Mouse (Mus musculus): ENCODE measurements at regions not wholly inside any gene's neighbourhood (a gene's known extent, or its start where the extent isn't known, plus 50 kb on each side); places are given as distances from the start of the nearest gene placed in this dataset.

DNA sequence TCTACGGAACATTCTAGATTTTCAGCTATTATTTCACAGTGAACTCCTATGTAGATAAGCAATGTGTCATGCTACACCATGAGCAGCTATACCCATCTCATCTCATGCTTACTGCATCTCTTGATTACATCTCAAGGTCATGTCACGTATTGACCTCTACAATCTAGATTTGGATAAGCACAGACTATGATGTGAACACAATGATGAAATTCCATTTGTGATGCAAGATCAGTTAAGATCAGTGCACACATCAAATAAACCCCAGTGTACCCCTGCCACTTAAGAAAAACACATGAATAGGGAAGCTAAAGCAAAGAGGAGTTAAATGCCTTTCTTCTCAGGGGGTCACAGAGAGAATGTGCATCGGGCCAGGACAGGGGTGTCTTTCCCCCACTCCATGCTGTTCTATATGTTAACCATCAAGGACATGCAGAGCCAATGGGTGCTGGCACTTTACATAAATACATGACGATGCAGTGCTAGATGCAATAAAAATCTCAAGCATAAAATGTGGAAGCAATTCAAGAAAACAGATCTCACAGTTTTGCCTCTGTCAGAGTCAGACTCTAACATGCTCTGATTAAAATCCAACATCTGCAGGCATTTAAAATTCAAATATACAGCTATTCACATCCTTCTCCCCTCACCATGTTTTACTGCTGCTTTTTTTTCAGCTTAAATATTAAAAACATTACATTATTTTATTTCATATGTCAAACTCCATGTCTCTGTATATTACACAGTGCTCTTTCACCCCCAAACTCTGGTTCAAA is 157.1 kb upstream of the Gm15217 start:
- DNase-seq (ENCODE audit: extremely low spot score) = no peak

DNA sequence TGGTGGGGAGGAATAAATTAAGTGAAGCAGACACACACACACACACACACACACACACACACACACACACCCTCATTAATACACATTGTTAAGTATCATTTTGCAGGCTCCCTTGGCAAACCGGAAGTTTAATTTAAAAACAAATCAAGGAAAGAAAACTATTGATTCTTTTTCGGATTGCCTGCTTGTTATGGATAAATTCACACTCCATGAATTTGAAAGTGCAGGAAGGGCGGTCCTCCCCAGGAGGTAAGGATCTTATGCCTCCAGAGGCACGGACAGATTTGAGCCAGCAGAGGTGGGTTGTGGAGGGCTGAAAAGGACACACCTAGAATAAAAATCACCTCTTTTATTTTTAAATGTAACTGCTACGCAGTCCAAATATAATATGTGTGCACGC is 156.2 kb upstream of the Gm15217 start:
- no peak for DNase-seq (ENCODE audit: extremely low spot score)

- DNase-seq (ENCODE audit: extremely low spot score) = no peak
Observed at GRCm38 (mm10) chr14:46224421-46224950, 154.7 kb upstream of the Gm15217 start.

GRCm38 (mm10) chr14:46225851-46226608 is 153.2 kb upstream of the Gm15217 start:
- DNase-seq (ENCODE audit: extremely low spot score) = no peak

DNA sequence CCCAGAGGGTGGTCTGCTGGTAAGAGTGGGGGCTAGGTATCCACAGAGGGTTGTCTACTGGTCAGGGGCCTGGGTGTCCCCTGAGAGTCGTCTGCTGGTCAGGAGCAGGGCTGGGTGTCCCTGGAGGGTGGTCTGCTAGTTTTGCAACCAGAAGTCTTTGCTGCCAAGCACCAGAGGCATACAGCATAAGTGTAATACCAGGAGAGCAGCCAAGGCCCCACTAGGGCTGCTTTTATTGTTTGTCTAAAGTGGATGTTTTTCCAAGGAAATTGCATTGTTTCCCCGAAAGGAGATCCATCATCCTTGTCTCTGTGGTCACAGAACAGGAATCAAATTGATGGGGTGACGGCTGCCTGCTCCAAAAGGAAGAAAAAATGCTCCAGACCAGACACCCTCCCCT is 145.2 kb upstream of the Gm15217 start:
- no peak for DNase-seq (ENCODE audit: extremely low spot score)

GRCm38 (mm10) chr14:46234835-46235234 is 144.4 kb upstream of the Gm15217 start:
- DNase-seq (ENCODE audit: extremely low spot score) = no peak

DNA sequence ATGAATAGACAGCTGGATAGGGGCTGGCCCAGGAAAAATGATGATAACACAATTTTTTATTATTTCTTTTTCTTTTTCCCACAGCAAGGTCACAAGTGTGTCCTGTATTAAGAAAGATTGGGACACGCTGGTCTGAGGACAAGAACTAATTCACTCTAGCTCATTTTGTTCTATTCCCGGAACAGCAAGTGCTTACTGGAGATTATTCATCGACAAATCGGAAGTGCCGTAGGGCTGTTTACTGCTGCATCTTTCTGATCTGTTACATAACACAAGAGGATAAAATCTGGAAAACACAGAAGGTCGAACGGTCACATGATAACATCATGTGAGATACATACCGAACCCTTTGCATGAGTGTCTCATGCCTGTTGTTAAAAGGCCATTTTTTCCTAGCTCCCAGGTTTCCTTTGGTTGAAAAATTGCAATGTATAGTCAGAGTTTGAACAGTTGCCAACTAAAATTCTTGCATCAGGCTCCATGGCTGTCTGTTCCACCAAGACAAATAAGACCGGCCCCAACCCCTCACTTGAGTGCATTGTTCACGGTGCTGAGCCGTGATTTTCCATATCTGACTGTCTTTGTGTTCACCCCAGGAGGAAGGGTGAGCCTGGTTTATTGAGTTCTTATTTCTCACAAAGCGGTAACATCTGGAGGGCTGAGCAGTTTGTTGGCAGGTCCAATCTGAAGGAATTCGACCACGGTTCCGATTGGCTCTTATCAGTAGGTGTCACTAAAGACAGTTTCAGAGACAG is 139.0 kb upstream of the Gm15217 start:
- DNase-seq (ENCODE audit: extremely low spot score) = no peak

- no peak for DNase-seq (ENCODE audit: extremely low spot score)
Observed at GRCm38 (mm10) chr14:46240896-46241295, 138.3 kb upstream of the Gm15217 start.

- DNase-seq (ENCODE audit: extremely low spot score) = no peak
Observed at GRCm38 (mm10) chr14:46247491-46248484, 131.4 kb upstream of the Gm15217 start.

GRCm38 (mm10) chr14:46249141-46249540 is 130.1 kb upstream of the Gm15217 start:
- no peak for DNase-seq (ENCODE audit: extremely low spot score)

GRCm38 (mm10) chr14:46255261-46255660 is 124.0 kb upstream of the Gm15217 start:
- DNase-seq (ENCODE audit: extremely low spot score) = no peak

- peak; percentile 45 for DNase-seq (ENCODE audit: extremely low spot score)
Observed at GRCm38 (mm10) chr14:46256336-46256735, 122.9 kb upstream of the Gm15217 start.

GRCm38 (mm10) chr14:46257311-46257710 is 121.9 kb upstream of the Gm15217 start:
- DNase-seq (ENCODE audit: extremely low spot score) = no peak

DNA sequence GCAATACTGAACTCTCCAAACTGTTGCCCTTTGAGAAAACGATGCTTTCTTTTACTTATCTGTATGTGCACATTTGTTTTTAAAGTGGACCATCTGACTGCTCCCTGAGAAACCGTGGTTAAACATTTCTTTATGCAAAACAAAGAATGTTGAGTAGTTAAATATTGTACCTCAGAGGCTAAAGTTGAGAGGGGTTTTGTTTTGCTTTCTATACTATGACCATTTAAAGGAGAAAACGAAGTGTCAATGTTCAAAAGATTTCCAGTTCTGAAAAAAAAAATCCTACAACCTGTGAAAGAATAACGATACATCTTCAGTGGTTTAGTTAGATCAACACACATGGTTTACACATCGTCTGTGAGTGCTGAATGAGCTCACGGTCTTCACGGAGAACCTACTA is 120.7 kb upstream of the Gm15217 start:
- no peak for DNase-seq (ENCODE audit: extremely low spot score)

DNA sequence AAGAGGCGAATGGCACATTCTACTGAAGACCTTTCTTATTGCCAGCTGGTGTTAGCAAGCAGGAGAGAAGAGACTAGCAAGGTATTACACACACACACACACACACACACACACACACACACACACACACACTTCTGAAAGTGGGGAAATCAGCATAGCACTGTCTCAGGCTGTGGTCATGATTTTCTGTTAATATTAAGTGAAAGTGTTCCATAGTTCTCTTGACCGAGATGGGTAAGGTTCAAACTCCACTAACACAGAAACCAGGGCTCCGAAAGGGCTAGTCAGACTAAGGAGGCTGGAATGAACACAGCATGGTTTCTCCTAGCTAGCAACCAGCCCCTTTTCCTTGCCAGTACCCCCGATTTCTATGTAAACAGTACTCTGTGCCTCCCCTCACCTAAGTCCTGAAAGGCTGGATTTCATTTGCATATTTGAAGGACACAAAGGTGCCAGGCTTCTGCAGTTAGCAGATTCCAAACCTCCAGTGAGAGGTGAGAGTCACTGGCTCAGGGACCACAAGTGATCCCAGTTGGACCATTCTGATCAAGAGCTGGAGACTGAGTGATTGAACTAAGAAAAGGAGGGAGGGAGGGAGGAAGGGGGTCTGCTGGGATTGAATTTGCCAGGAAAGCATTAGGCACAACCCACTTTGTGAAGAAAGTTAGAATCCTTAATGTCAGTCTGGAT is 118.8 kb upstream of the Gm15217 start:
- DNase-seq (ENCODE audit: extremely low spot score) = no peak

GRCm38 (mm10) chr14:46275455-46275854 is 103.8 kb upstream of the Gm15217 start:
- DNase-seq (ENCODE audit: extremely low spot score) = no peak

DNA sequence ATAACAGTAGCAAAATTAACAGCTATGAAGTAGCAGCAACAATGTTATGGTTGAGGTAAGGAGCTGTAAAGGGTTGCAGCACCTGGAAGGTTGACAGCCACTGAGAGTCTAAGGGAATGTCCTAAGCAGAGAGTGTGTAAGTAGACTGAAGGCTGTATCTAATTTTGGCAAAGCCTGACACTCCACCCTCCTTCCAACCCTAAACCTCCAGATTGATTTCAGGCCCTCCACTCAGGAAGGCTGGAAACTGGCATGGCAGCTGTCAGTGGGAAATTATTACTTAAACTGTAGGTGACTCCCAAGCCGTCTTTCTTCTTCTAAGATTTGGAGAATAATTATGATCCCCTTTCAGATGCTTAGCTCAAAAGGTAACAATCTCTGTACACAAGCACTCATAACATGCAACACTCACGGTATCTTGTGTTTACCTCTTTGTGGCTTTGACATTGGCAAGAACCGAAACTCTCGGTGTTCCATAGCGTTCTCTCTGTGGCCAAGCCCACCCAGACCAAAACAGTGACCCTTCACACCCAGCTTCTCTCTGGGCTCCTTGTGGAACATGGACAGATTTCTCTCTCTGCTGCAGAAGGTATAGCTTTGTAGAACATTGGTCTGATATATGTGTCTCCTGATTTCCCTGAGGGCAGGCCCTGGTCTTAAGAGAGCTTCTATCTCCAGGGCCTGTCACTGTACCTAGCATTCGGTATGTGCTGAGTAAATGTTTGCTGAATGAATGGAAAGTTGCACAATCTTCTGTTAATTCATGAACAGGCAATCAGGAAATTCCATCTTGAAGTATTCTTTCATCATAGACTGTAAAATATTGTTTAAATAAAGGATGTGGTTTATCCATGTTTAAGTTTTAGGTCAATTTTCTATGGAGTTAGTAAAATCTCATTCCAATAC is 102.0 kb upstream of the Gm15217 start:
- DNase-seq (ENCODE audit: extremely low spot score) = no peak

DNA sequence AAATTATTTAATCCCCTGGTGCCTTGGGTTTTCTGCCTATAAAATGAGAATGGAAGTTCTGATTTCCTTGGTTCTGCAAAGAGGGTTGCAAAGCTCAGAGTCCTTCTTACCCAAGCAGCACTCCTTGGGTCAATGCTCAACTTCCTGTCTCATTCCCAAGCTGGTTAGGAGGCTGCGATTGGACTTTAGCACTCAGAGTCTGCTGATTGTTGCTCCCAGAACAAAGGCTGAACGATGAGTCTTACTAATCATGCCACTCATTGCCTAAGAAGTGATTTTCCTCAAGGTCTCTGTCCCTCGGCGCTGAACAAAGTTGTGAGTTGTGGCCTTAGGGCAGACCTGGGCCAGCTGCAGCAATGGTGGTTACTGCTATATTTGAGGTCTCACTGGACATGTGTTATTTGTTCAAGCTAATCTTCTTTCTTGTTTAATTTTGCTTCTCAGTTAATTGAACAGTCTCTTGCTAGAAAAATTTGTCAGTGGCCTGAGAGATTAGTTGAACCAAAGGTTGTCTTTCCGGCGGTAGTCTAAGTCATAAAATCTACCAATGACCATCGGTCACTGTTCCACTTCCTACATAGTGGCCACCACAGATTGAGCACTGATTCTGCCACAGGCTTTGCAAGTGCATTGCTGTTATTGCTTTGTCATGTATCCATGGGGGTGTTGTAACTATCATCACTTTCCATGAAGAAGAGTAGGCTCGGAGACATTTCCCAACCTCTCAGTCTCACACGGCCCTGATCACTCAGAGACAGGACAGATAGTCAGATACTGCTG is 101.2 kb upstream of the Gm15217 start:
- no peak for DNase-seq (ENCODE audit: extremely low spot score)

- no peak for DNase-seq (ENCODE audit: extremely low spot score)
Observed at GRCm38 (mm10) chr14:46292398-46292797, 86.8 kb upstream of the Gm15217 start.

Measured in embryo, embryonic 9.5 days (tissue).